Mouse (Mus musculus): Measurements from ENCODE around the gene Grm1.

DNA sequence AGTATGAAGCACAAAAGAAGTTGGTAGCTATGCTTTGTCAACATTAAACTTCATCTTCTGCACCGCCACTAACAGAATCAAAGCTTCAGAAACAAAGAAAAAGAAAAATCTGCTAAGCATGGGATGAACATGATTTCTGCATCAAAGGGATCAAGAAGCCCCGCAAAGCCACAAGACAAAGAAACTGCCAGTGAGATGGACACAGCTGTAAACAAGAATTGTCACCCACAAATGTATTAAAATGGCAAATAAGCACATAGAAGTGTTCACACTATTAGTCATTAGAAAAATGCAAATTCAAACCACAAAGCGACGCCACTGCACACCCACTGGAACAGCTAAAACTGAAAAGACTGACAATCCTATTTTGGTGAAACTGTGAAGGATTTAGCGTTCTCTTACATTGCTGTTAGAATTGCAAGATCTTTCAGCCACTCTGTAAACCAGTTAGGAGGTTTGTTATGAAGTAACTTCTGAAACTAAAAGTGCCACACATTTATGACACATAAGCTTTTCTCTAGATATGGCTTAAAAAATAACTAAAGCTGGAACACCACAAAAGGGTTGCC lies 153.3 kb downstream of the Grm1 start:
- TF ChIP-seq POLR2A (IDR thresholded peaks at IDR 0.05; ENCODE audit: control insufficient read depth, extremely low read depth, insufficient read depth, low read length, poor library complexity) (no peak), CTCF (IDR thresholded peaks at IDR 0.05; ENCODE audit: borderline replicate concordance, control insufficient read depth, extremely low read depth, insufficient read depth, low read length, poor library complexity) (no peak)
